Mouse (Mus musculus) G1E (cell line): ENCODE data around the gene Ap2m1.

Experiments
- CTCF ChIP-seq: IDR thresholded peaks from 2 replicates; pipeline ENCODE4 v1.5.1; 2012; ENCODE audit warnings: low read depth, low read length, inconsistent platforms, mixed read lengths
- GATA1 ChIP-seq: IDR thresholded peaks from 2 replicates; pipeline ENCODE4 v1.6.1; 2012; ENCODE audit warnings: borderline replicate concordance, low read length, inconsistent platforms, mixed read lengths
- GATA2 ChIP-seq: IDR thresholded peaks from 2 replicates; pipeline ENCODE4 v1.6.1; 2012; ENCODE audit warnings: low read depth, low read length, inconsistent platforms, borderline replicate concordance
- POLR2AphosphoS5 ChIP-seq: IDR thresholded peaks from 2 replicates; pipeline ENCODE4 v1.6.1; 2012; ENCODE audit warnings: low read depth, low read length, inconsistent platforms; ENCODE audit not compliant: insufficient replicate concordance
- TAL1 ChIP-seq: conservative IDR thresholded peaks from 2 replicates; pipeline ENCODE4 v1.6.1; 2012; ENCODE audit warnings: low read depth, low read length, inconsistent platforms, mixed read lengths

GRCm38 (mm10) chr16:20506000-20506399 lies 29.3 kb upstream of the Ap2m1 start:
- TF ChIP-seq POLR2AphosphoS5 (no peak), CTCF (no peak), GATA1 (no peak), GATA2 (no peak), TAL1 (no peak)
